Mouse (Mus musculus) liver, postnatal 0 days (tissue): ENCODE data around the gene Arxes1. TPM values are rescaled to one million over a fixed set of nuclear protein-coding genes. Genes with fewer than 3 reads are reported as not detected.
"Not testable (repeated sequence)": the region's sequence is repeated elsewhere in the genome, so short reads cannot be mapped to it uniquely, and the experiment has no call there.

ENCODE experiments used
- ATAC-seq: fragments of 200-750 bp; cut with Nextera tagmentation; 2 replicates; pipeline ENCODE4 v1.8.0; 2017; ENCODE audit warnings: mild to moderate bottlenecking, moderate library complexity
- DNase-seq: peaks from one replicate; pipeline ENCODE4 v3.0.0-alpha.2; 2016
- H3K27ac ChIP-seq: fragments of 300-500 bp; sonication (generic); 2 replicates; pipeline ENCODE4 v1.5.1; 2014; ENCODE audit warnings: antibody characterized with exemption, moderate library complexity, mild to moderate bottlenecking, low read depth
- H3K27me3 ChIP-seq: fragments of 300-500 bp; sonication (generic); 2 replicates; pipeline ENCODE4 v1.6.1; 2014; ENCODE audit warnings: low read length, control low read depth, mixed read lengths; ENCODE audit not compliant: insufficient read depth
- H3K36me3 ChIP-seq: fragments of 300-500 bp; sonication (generic); replicated peaks from 2 replicates; pipeline ENCODE4 v1.6.1; 2014; ENCODE audit warnings: mild to moderate bottlenecking, control low read depth, low read length, moderate library complexity, mixed read lengths; ENCODE audit not compliant: insufficient read depth
- H3K4me1 ChIP-seq: fragments of 300-500 bp; sonication (generic); 2 replicates; pipeline ENCODE4 v1.6.1; 2014; ENCODE audit warnings: antibody characterized with exemption, mild to moderate bottlenecking, control low read depth; ENCODE audit not compliant: insufficient read depth
- H3K4me2 ChIP-seq: fragments of 300-500 bp; sonication (generic); 2 replicates; pipeline ENCODE4 v1.6.1; 2014; ENCODE audit warnings: low read depth, mild to moderate bottlenecking, low read length, moderate library complexity, mixed read lengths
- H3K4me3 ChIP-seq: fragments of 300-500 bp; sonication (generic); 2 replicates; pipeline ENCODE4 v1.5.1; 2014; ENCODE audit warnings: low read depth, low read length
- H3K9ac ChIP-seq: fragments of 300-500 bp; sonication (generic); replicated peaks from 2 replicates; pipeline ENCODE4 v1.6.1; 2014; ENCODE audit warnings: mild to moderate bottlenecking, moderate library complexity
- H3K9me3 ChIP-seq: fragments of 300-500 bp; sonication (generic); 2 replicates; pipeline ENCODE4 v1.6.1; 2016; ENCODE audit warnings: mild to moderate bottlenecking, control low read depth, low read length, mixed read lengths
- CTCF ChIP-seq: sonication (generic); IDR thresholded peaks from 2 replicates; pipeline ENCODE4 v1.5.1; 2016; ENCODE audit warnings: antibody characterized with exemption, low read depth
- EP300 ChIP-seq: IDR thresholded peaks from 2 replicates; pipeline ENCODE4 v1.6.1; 2016; ENCODE audit warnings: antibody characterized with exemption, low read depth, mild to moderate bottlenecking
- WGBS: fragments of 180-500 bp; shearing (Covaris S2); extraction: QIAGEN DNeasy Blood & Tissue Kit; methylation state at CpG from one replicate; pipeline ENCODE4 v1.1.7; 2014; ENCODE audit not compliant: insufficient replicate concordance; 5-methylcytosine and 5-hydroxymethylcytosine counted together
- polyA plus RNA-seq: library from polyadenylated mRNA; unstranded; fragments of >200 nt; fragmentation: Nextera tagmentation; extraction: Ambion mirVana; gene quantifications from 2 replicates; pipeline ENCODE4 v1.2.1, GENCODE M21; 2015

The Arxes1 gene
- polyA plus RNA-seq, 1 experiment from 2014 or later: 3.8 TPM

DNA sequence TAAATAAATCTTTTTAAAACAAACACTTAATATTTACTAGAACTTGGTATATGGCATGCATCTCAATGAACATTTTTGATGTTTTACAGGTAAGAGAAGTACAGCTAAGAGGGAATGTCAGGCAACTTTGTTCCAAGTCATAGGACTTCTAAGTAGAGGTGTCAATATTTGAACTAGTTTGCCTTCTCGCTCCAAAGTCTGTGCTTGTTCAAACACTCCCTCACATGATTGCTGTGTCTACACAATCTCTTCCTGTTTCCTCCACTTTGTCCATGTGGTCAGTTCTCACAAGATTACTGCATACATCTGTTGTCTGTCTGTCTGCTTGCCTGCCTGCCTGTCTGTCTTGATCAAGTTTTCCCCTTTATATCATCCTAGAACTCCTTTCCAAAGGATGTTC, 27.5 kb downstream of the Arxes1 start:
- H3K9ac ChIP-seq: no peak overlapping the region
- H3K36me3 ChIP-seq: no peaks in the 10 kb centered on the region
- H3K27me3 ChIP-seq: no peaks in the 10 kb centered on the region
- H3K4me3 ChIP-seq: no peak overlapping the region
- H3K27ac ChIP-seq: peak overlapping the region; percentile 39; the same call in 1 of the 2 replicates
- peak; percentile 81 for ATAC-seq
- WGBS: 44% methylated on average over 1 of the region's 1 CpGs
- no peaks in the 10 kb centered on the region for H3K4me1 ChIP-seq
- no peaks in the 10 kb centered on the region for H3K9me3 ChIP-seq
- DNase-seq: no peak
- TF ChIP-seq EP300: peak; percentile 41; the same call in 1 of the 2 replicates
- TF ChIP-seq CTCF: no peak
- no peak overlapping the region for H3K4me2 ChIP-seq

DNA sequence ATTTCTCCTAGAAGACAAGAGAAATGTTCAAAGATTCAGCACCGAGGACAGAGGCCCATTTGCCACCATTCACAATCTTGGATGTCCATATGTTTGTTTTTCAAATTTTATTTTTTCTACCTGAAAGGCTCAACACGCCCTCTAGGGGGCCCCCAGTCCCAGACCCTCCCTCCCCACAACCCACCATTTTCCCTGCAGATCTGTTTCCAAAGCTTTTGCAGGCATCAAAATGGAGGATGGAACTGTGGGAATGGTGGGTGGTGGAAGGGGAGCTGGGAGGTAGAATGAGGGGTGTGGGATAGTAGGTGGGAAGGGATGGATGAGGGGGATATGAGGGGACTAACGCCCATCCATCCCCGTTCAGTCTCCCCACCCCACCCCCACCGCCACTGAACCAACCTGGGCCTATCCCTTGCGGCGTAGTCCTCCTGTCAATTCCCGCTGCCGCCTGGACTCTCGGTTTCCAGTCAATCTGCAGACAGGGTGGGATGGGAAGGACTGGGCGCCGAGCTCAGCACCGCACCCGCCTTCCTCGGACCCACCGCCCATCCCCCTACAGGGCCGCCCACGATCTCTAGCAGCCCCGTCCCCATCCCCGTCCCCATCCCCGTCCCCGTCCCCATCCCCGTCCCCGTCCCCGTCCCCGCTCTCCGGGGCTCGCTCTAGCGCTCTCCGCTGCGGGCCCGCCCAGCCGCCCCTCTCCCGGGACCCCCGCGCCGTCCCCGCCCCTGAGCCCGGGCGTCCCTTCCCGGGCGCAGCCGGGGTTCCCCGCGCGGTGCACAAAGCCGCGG, 34.2 kb downstream of the Arxes1 start:
- not testable (repeated sequence) for H3K9me3 ChIP-seq, H3K36me3 ChIP-seq, H3K4me1 ChIP-seq, H3K27me3 ChIP-seq, H3K27ac ChIP-seq, H3K9ac ChIP-seq
- peak; percentile 40 for ATAC-seq
- peak overlapping the region; percentile 34 for H3K4me3 ChIP-seq
- peak; percentile 13 for DNase-seq
- WGBS: 17% methylated on average over 2 of the region's 48 CpGs
- peak overlapping the region; percentile 42 for H3K4me2 ChIP-seq

DNA sequence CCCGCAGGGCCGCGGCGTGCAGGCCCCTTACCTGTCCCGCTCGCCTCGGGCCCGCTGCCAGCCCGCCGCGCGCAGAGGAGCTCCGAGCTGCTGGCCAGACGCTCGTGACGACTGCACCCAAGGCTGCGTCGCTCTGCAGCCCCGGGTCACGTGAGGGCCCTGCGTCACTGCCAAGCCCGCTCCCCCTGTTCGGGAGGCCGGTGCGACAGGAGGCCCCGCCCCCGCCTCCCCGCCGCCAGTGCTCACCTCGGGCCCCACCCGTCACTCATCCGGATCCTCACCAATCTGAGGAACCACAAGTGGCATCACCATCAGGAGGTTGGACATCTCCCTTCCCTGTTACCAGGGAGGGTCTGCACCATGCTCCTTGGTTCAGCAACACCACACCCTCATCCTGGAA, 34.9 kb downstream of the Arxes1 start, which contains the start of gene Bex2:
Bex2 (minus strand) TSS at position 217 of the 400 bp plus-strand sequence.
- H3K9me3 ChIP-seq, H3K27me3 ChIP-seq, H3K27ac ChIP-seq, DNase-seq, H3K36me3 ChIP-seq, H3K9ac ChIP-seq, H3K4me1 ChIP-seq: not testable (repeated sequence)
- peak within 1 kb of the TSS; percentile 42 for H3K4me2 ChIP-seq
- H3K4me3 ChIP-seq: peak within 1 kb of the TSS; percentile 34
- WGBS: no CpG with 5 or more reads among the region's 32 CpGs
- peak; percentile 98 for ATAC-seq

Other genes with a start within 250 kb of the Arxes1 start
- 18.8 and 19.3 TPM in 2 replicates for gene Bhlhb9, start 235.8 kb upstream of the Arxes1 start, polyA plus RNA-seq
- gene Gprasp2, start 194.3 kb upstream of the Arxes1 start, polyA plus RNA-seq: 0.19 and 0.26 TPM in 2 replicates
- gene Arxes2, start 39.5 kb upstream of the Arxes1 start, polyA plus RNA-seq: 16.3 and 16.8 TPM in 2 replicates
- gene Bex2, start 34.9 kb downstream of the Arxes1 start, polyA plus RNA-seq: 141 and 149 TPM in 2 replicates
- gene Nxf3, start 51.9 kb downstream of the Arxes1 start, polyA plus RNA-seq: 0.07 and 0.09 TPM in 2 replicates
- 111 and 121 TPM in 2 replicates for gene Bex4, start 105.6 kb downstream of the Arxes1 start, polyA plus RNA-seq
- 139 and 150 TPM in 2 replicates for gene Tceal8, start 139.0 kb downstream of the Arxes1 start, polyA plus RNA-seq
- 12.7 and 16.3 TPM in 2 replicates for gene Tceal5, start 170.5 kb downstream of the Arxes1 start, polyA plus RNA-seq
- gene Tceal7, start 181.4 kb downstream of the Arxes1 start, polyA plus RNA-seq: 0.36 and 5.2 TPM in 2 replicates
- 134 and 163 TPM in 2 replicates for gene Bex1, start 182.1 kb downstream of the Arxes1 start, polyA plus RNA-seq
- gene Tceal9, start 211.7 kb downstream of the Arxes1 start, polyA plus RNA-seq: 220 and 246 TPM in 2 replicates
- gene Bex3, start 236.9 kb downstream of the Arxes1 start, polyA plus RNA-seq: 179 and 196 TPM in 2 replicates